Mouse (Mus musculus) T-helper 1 cell (primary cell): ENCODE data around the gene C5ar2.
"Not testable (repeated sequence)": the region's sequence is repeated elsewhere in the genome, so short reads cannot be mapped to it uniquely, and the experiment has no call there.

Experiments
- in situ Hi-C: fragments of 300-600 bp; cut with MboI, MseI; formaldehyde crosslinking; loops from one replicate; pipeline ENCODE4 v1.15.1; 2025; ENCODE audit warnings: high pct_unique_total_duplicates

Gene C5ar2

DNA sequence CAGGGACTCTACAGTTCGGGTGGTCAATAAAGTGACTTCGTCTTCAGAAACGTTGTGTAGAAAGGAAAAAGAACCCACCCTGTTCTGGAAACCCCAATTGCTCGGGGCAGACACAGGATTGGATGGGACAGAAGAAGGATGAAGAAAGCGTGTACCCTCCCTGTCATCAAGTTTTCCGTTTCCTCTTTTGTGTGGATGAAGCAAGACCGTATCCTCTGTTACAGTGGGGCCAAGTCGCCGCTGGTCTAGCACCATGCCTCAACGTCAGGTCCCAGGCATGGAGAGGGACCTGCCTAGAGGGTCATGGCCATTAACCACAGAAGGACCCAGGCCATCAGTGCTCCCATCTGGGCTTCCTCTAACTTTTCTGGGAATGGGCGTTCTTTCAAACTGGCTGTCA, 13.9 kb upstream of the C5ar2 start:
- in situ Hi-C loops, result no loop called here

DNA sequence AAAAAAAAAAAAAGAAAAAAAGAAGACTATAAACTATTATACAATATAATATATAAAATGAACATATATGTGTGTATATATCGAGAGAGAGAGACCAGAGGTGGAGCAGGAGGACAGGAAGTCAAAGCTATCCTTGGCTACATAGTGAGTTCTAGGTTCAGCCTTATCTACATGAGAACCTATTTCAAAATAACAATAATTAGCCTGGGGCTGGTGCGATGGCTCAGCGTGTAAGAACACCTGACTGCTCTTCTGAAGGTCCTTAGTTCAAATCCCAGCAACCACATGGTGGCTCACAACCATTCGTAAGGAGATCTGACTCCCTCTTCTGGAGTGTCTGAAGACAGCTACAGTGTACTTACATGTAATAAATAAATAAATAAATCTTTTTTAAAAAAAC, 12.0 kb upstream of the C5ar2 start:
- in situ Hi-C loops, result not testable (repeated sequence)

GRCm38 (mm10) chr7:16254195-16254594, 10.2 kb upstream of the C5ar2 start:
- in situ Hi-C loops, result no loop called here

DNA sequence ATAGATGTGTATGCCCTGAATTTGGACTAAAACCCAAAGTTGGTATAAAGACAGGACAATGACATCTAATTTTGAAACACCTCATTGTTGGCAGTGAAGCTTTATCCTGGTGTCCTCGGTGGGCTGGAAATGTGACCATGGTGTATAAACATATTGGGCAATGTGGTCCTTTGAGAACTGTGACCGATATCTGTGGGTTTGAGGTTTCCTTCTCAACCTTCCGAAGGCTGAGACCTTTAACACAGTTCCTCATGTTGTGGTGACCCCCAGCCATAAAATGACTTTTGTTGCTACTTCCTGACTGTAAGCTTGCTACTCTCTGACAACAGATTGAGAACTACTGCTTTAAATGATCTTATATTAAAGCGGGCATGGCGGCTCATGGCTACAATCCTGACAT, 6.7 kb upstream of the C5ar2 start:
- in situ Hi-C loops, result no loop called here

- in situ Hi-C loops, result no loop called here
These were observed 2.0 kb upstream of the C5ar2 start for GRCm38 (mm10) chr7:16245958-16246357.

- in situ Hi-C loops, result no loop called here
These were observed 1.8 kb downstream of the C5ar2 start for GRCm38 (mm10) chr7:16242198-16242597.

DNA sequence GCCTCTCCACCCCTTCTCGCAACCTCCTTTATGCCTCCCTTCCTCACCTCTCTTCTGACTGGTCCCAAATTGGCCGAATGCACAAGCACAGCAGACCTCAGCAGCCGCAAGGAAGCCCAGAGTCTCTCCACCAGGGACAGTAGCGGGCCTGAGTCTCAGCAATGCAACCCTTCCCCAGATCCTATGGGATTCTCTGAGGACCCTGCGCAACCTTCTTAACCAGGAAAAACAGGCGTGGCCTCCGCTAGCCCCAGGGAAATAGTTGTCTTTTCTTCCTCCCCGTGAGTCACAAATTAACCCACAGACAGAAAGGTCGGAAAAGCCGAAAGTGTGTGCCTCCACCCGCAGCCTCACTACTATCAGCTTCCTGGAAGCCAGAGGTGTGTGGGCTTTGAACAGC, 2.2 kb downstream of the C5ar2 start:
- in situ Hi-C loops, result no loop called here

GRCm38 (mm10) chr7:16240978-16241303, 3.0 kb downstream of the C5ar2 start:
- in situ Hi-C loops, result no loop called here

- in situ Hi-C loops, result no loop called here
These were observed 3.5 kb downstream of the C5ar2 start for GRCm38 (mm10) chr7:16240281-16240977.

GRCm38 (mm10) chr7:16239554-16239997, 4.4 kb downstream of the C5ar2 start:
- in situ Hi-C loops, result no loop called here

DNA sequence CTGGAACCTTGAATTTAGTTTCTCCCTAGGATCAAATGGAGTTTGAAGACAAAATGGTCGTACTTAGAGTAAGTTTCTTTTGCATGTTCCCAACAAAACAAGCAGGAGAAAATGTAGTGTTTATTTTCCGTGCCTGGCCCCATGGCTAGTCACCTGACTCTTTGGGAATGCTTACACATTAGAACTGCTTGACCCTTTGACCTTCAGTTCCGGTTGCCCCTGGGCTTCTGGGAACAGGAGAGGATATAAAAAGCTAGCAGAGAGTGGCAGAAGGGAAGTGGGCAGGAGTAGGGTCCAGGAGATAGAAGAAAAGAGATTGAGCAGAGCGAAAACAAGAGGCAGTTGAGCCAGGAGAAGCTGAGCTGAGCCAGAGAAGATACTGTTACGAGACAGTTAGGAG, 14.1 kb downstream of the C5ar2 start:
- in situ Hi-C loops, result no loop called here

GRCm38 (mm10) chr7:16221582-16222272, 22.2 kb downstream of the C5ar2 start, which contains the start of gene Dhx34:
Gene Dhx34, minus strand, starts transcription at chr7:16222037.
- in situ Hi-C loops, result no loop called here

DNA sequence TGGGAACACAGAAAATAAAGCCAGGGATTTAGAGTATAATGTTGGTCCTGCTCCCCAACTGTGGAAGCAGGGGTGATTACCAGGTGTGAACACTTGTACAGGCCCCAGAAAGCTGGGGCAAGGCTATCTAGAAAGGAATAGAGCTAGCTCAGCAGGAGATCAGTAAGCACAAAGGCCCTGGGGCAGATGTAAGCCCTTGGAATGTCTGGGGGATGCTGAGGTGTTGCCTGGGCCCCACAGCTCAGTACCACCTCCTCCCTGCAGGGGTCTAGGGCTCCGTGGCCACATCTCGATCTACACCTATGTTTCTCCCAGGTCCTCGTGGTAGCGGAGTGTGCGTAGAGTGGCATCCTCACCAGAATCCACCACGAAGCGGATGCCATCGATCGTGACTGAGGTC, 30.0 kb downstream of the C5ar2 start:
- in situ Hi-C loops, result no loop called here

- in situ Hi-C loops, result no loop called here
These were observed 30.8 kb downstream of the C5ar2 start for GRCm38 (mm10) chr7:16213196-16213595.

DNA sequence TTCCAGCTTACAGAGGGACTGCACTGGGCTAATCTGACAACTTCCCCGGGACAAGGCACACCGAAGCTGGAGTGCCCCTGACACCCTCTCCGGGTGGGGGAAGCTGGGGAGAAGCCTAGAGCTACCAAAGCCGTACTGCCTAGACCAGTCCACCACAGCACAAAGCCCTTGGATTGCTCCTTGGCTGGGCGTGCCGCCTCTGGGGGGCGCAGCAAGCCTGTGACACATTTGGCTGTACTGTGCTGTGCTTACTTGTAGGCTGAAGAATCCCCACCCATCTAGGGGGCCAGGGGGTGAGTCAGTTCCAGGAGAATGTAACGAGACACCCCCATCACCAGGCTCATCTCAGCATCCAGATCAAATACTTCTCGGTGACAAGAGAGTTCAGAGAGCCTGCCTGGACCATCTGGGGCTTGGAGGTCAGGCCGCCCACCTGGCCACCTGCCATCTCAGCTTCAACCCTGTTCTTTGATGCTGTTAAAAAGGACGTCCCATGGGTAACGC, 33.0 kb downstream of the C5ar2 start:
- in situ Hi-C loops, result no loop called here

- in situ Hi-C loops, result no loop called here
These were observed 34.9 kb downstream of the C5ar2 start for GRCm38 (mm10) chr7:16208781-16209665.

- in situ Hi-C loops, result no loop called here
These were observed 36.5 kb downstream of the C5ar2 start for GRCm38 (mm10) chr7:16207496-16207895.

- in situ Hi-C loops, result no loop called here
These were observed 36.9 kb downstream of the C5ar2 start for GRCm38 (mm10) chr7:16207076-16207475.

GRCm38 (mm10) chr7:16204791-16205190, 39.2 kb downstream of the C5ar2 start:
- in situ Hi-C loops, result no loop called here

DNA sequence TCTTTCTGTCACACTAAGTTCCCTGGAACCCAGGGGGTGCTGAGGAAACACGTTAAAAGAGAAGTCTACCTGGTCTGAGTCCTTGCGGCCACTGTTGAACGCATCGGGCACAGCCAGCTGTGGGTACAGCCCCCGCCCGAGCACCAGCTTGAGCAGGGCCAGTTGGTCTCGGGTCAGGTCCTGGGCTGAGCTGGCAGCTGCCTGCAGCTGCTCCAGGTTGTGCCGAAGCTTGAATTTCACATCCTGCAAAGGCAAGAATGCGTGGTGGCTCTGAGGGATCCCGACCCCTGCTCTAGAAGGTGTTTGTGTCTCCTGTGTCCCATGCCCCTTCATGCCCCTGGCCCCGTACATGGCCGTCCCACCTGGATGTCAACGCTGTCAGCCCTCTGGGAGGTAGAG, 40.5 kb downstream of the C5ar2 start:
- in situ Hi-C loops, result no loop called here

- in situ Hi-C loops, result no loop called here
These were observed 41.0 kb downstream of the C5ar2 start for GRCm38 (mm10) chr7:16202756-16203504.
